Mouse (Mus musculus): Measurements from ENCODE around the gene Maml3.

The Maml3 gene

DNA sequence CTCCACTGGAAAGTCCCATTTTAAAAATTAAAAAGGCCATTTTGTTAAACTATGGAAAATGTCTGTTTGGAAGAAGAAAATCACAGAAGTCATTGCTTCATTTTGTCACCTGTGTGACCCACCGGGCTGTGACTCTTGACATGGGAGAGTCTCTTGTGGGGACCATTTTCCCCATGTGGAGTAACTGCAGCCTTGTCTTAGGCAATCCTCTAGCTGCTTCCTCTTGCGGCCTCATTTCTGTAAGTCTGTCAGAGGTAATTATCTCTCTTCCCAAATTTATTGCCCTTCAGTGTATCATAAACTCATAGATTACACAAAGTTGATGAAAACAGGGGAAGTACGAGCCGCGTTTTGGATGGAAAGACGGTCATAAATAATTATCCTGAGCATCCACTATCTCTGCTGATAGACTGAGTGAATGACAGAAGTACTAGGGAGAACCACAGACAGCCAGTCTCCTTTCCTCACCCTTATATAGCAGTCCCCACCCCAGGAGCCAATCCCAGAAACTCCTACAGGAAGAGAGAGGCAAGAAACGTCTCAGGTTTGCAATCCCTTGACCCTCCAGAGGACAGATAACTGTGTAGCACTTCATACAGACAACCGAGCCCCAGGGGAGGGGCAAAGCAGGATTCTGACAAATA, 14.5 kb downstream of the Maml3 start:
- DNase-seq = no peak

GRCm38 (mm10) chr3:52088458-52089341, 16.2 kb downstream of the Maml3 start:
- peak; percentile 96 for DNase-seq

- no peak for DNase-seq
Measured at GRCm38 (mm10) chr3:52087636-52088280, 17.1 kb downstream of the Maml3 start.

GRCm38 (mm10) chr3:52078763-52079162, 26.1 kb downstream of the Maml3 start:
- no peak for DNase-seq

DNA sequence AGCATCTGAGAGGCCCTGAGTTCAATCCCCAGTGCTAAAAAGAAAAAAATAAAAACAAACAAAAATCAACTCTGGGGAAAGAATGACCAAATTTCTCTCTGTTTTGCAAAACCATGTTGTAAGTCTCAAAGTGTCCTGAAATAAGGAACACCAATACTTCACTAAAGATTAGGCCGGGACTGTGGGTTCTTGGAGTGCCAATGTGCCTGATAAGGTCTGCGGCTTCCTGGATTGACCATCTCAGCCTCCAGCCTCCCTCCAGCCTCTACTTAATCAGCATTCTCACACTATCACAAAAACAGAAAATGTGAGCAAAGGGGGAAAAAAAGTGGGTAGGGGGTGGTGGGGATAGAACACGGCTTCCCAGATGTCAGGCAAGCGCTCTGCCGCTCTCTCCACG, 30.9 kb downstream of the Maml3 start:
- no peak for DNase-seq

DNA sequence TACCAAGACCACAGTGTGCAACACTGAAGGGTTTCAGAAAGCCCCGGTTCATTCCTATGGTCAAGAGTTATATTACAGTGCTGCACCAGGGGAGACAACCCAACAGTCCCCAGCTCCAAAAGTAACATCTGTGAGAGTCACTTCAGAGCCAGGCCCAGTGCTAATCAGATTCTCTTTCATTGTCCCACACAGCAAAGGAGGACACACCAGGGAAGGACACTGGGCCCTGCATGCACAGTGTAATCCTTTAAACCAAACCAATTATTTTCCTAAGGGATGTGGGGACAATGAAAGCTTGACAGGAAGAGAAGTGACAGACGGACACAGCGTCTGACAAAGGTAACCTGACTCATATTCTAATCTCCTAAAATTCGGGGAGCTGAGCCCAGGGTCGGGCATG, 32.9 kb downstream of the Maml3 start:
- no peak for DNase-seq

GRCm38 (mm10) chr3:52070163-52070478, 34.8 kb downstream of the Maml3 start:
- no peak for DNase-seq

GRCm38 (mm10) chr3:52069304-52070162, 35.3 kb downstream of the Maml3 start:
- peak; percentile 75 for DNase-seq

GRCm38 (mm10) chr3:52068885-52069284, 36.0 kb downstream of the Maml3 start:
- no peak for DNase-seq

GRCm38 (mm10) chr3:52067181-52067580, 37.7 kb downstream of the Maml3 start:
- DNase-seq = no peak

DNA sequence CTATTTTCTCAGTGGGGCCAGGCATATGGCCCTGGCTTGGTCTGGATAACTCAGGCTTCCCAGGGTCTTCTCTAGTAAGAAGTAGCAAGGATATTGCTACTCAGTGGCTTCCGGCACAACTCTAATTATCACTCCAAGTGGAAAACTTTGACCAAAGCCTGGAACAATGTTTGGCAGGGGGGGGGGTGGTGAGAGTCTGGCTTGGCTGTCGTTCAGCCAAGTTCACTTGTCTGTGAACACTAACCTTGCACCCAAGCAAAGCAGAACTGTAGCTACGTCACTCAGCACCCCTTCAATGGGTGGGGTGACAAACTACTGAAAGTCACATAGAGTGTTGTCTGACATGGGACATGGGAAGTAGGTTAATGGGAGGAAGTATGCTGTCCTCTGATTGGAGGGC, 38.7 kb downstream of the Maml3 start:
- no peak for DNase-seq

DNA sequence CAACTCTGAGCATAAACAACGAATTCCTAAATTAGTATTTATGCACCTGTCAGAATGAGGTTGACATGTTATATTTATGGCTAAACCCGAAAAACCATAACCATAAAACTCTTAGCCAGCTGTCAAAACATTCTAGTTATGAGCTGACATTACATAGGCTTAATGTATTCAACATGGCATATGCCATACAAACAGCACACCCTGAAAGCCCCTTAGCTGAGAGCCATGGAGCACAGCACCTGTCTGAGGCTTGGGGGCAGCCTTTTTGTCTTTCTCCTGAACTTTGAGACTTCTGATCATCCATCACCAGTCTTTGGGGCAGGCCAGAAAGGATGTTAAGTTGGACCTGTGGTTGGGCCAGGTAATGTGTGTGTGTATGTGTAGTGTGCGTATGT, 41.6 kb downstream of the Maml3 start:
- DNase-seq = no peak

- no peak for DNase-seq
Measured at GRCm38 (mm10) chr3:52062389-52063260, 42.3 kb downstream of the Maml3 start.

- no peak for DNase-seq
Measured at GRCm38 (mm10) chr3:52061472-52062388, 43.1 kb downstream of the Maml3 start.

- DNase-seq = no peak
Measured at GRCm38 (mm10) chr3:52060886-52061285, 44.0 kb downstream of the Maml3 start.

DNA sequence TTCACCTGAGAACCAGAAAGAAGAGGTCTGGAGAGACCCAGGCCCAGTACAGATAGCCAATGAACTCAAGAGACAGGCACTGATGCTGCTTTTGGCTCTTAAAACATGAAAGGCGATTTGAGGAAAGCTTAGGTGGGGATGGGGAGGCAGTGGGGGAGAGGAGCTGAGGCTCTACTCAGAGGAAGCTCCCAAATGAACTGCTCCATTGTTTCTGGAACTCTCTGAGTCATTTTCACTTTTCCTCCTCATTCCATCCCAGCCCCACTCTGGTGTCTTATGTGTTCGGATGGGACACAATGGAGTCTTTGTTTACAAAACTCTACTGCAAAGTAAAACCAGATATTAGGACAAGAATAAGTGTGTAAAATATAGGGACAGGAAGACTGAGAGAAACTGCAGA, 53.1 kb downstream of the Maml3 start:
- DNase-seq = no peak

GRCm38 (mm10) chr3:52048082-52048481, 56.8 kb downstream of the Maml3 start:
- DNase-seq = no peak

- DNase-seq = no peak
Measured at GRCm38 (mm10) chr3:52047537-52047936, 57.3 kb downstream of the Maml3 start.

- peak; percentile 94 for DNase-seq
Measured at GRCm38 (mm10) chr3:52046895-52047372, 57.9 kb downstream of the Maml3 start.

- peak; percentile 86 for DNase-seq
Measured at GRCm38 (mm10) chr3:52046027-52046700, 58.7 kb downstream of the Maml3 start.

Data from layer of hippocampus, adult 9-11 months (tissue).